Mouse (Mus musculus): Measurements from ENCODE around the gene Hist1h3i.
"Not testable (repeated sequence)": the region's sequence is repeated elsewhere in the genome, so short reads cannot be mapped to it uniquely, and the experiment has no call there.

GRCm38 (mm10) chr13:21810073-21810472 is 26.9 kb upstream of the Hist1h3i start, which contains the start of the genes Hist1h2bq and Hist1h2ao:
- not testable (repeated sequence) for TF ChIP-seq CTCF, EP300 (IDR thresholded peaks at IDR 0.05; ENCODE audit: low read depth)
